Mouse (Mus musculus) thymus, adult 18-20 months (tissue): ENCODE data around the gene Atp2c1.

Experiments
- DNase-seq, 2 experiments: peaks; one replicate each; pipeline ENCODE4 v3.0.0; 2022; ENCODE audit warnings: mixed read lengths in 2 of 2

The Atp2c1 gene

DNA sequence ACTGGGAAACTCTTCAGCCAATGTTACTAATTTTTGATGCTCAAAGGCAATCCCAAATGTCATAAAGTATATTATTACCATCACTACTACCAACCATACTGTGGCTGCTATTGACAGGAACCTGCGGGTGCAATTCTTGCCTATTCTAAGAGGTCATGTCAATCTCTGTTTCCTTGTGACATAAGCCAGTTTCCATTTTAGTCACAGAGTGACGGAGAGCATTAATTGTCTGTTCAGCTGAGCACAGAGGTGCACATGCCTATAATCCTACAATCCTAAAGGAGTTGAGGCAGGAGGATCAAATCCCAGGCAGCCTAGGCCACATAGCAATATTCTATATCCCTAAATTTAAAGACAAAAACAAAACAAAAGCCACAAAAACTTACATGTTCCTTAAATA lies 164.9 kb downstream of the Atp2c1 start:
- no peak for DNase-seq
